Mouse (Mus musculus): Measurements from ENCODE around the gene Olfr16. TPM values are rescaled to one million over a fixed set of nuclear protein-coding genes. Genes with fewer than 3 reads are reported as not detected.

Olfr16 gene
- polyA plus RNA-seq, 1 experiment from 2014 or later = not detected

GRCm38 (mm10) chr1:172990635-172991009 lies 40.4 kb downstream of the Olfr16 start:
- H3K27ac ChIP-seq (ENCODE audit: low read length) = no peak overlapping the region

More at GRCm38 (mm10) chr1:172990635-172991009, 40.4 kb downstream of the Olfr16 start:
- H3K4me1 ChIP-seq (replicated peaks; ENCODE audit: control insufficient read depth, insufficient read depth, low read length) = no peaks in the 10 kb centered on the region
- no peaks in the 10 kb centered on the region for H3K36me3 ChIP-seq (ENCODE audit: control insufficient read depth, insufficient read depth)
- no peak overlapping the region for H3K9ac ChIP-seq (replicated peaks; ENCODE audit: low read depth, low read length)
- H3K4me2 ChIP-seq (ENCODE audit: low read length) = no peak overlapping the region
- no peak for ATAC-seq
- no peak overlapping the region for H3K4me3 ChIP-seq (replicated peaks; ENCODE audit: low read length)
- no peaks in the 10 kb centered on the region for H3K27me3 ChIP-seq (replicated peaks; ENCODE audit: control insufficient read depth, insufficient read depth, low read length)
- H3K9me3 ChIP-seq (ENCODE audit: control insufficient read depth, low read length) = no peaks in the 10 kb centered on the region
- WGBS = 81% methylated on average over 3 of the region's 3 CpGs

Other genes with a start within 250 kb of the Olfr16 start
- gene Apcs, start 55.4 kb upstream of the Olfr16 start, polyA plus RNA-seq (2015; fragmentation: Nextera tagmentation; extraction: Ambion mirVana) = not detected in 2 replicates
- gene Olfr1408, start 187.0 kb downstream of the Olfr16 start, polyA plus RNA-seq (2015; fragmentation: Nextera tagmentation; extraction: Ambion mirVana) = not detected in 2 replicates
- not detected in 2 replicates for gene Olfr1406, start 240.2 kb downstream of the Olfr16 start, polyA plus RNA-seq (2015; fragmentation: Nextera tagmentation; extraction: Ambion mirVana)
- not detected in 2 replicates for gene Olfr218, start 247.4 kb downstream of the Olfr16 start, polyA plus RNA-seq (2015; fragmentation: Nextera tagmentation; extraction: Ambion mirVana)